Comparison of ENCODE assay signal across 17 mouse cellular contexts in genomic region chr9:24280498-24281287, GRCm38 (mm10).
DNase-seq lines count a peak whose midpoint lies in the region; ATAC-seq and TF ChIP-seq lines count a peak whose summit lies in the region.
"Had no signal": no experiment of that assay in that cellular context is flagged by ENCODE, and none has a peak within 500 bp of the region (broad histone marks: within the 10 kb centered on the region; RNA-seq: fewer than 3 reads in every experiment).

No protein-coding gene starts in this region.

- H3K4me2 ChIP-seq in heart, embryonic 11.5 days = no peak overlapping the region
- peak overlapping the region; percentile 54 for H3K4me2 ChIP-seq in liver, embryonic 14.5 days (ENCODE audit: low read depth)
- H3K4me2 ChIP-seq: embryonic facial prominence, embryonic 12.5 days; forebrain, embryonic 13.5 days; hindbrain, embryonic 15.5 days; lung, embryonic 15.5 days had no signal

- peak; percentile 76 for ATAC-seq in heart, embryonic 11.5 days (replicated peaks; ENCODE audit: insufficient number of reproducible peaks, low FRiP score, low TSS enrichment)
- peak; percentile 100 for ATAC-seq in liver, embryonic 14.5 days (ENCODE audit: insufficient read depth)
- ATAC-seq: forebrain, embryonic 13.5 days had no signal

- peak; percentile 88 for TF ChIP-seq EP300 in liver, embryonic 14.5 days (IDR thresholded peaks at IDR 0.05; ENCODE audit: low read depth)

- 82% methylated on average over 2 of the region's 2 CpGs for WGBS in heart, embryonic 11.5 days (ENCODE audit: insufficient replicate concordance)
- WGBS in liver, embryonic 14.5 days (ENCODE audit: insufficient replicate concordance) = 22% methylated on average over 2 of the region's 2 CpGs

- no peak for DNase-seq in heart, postnatal 10 days
- DNase-seq in spleen, adult 12 weeks (ENCODE audit: low spot score) = peak; percentile 23
- no peak for DNase-seq in spleen, postnatal 4 days (ENCODE audit: low spot score in 2 of 2)
- peak; percentile 66 to 71 (median 69) for DNase-seq in liver, embryonic 14.5 days (ENCODE audit: low read depth in 3 of 3, low spot score in 3 of 3)
- DNase-seq in thymus, postnatal 14 days = no peak
- DNase-seq in adipocyte (ENCODE audit: low spot score) = no peak
- DNase-seq in T-cell, adult 2 months (ENCODE audit: low spot score) = no peak
- DNase-seq: adrenal gland, postnatal 25 days; cerebellum, postnatal 25 days; gastrocnemius, postnatal 14 days; retina, postnatal 1 day had no signal

- H3K9me3 ChIP-seq in heart, embryonic 11.5 days (replicated peaks; ENCODE audit: control insufficient read depth, low read length) = no peaks in the 10 kb centered on the region
- no peaks in the 10 kb centered on the region for H3K9me3 ChIP-seq in liver, embryonic 14.5 days (ENCODE audit: control insufficient read depth, low read length)
- H3K9me3 ChIP-seq: embryonic facial prominence, embryonic 12.5 days; forebrain, embryonic 13.5 days; hindbrain, embryonic 15.5 days; lung, embryonic 15.5 days had no signal

- TF ChIP-seq CTCF in liver, embryonic 14.5 days (IDR thresholded peaks at IDR 0.05; ENCODE audit: low read depth) = peak; percentile 54

- H3K36me3 ChIP-seq in heart, embryonic 11.5 days (ENCODE audit: control insufficient read depth, insufficient read depth, low read length) = no peaks in the 10 kb centered on the region
- no peaks in the 10 kb centered on the region for H3K36me3 ChIP-seq in liver, embryonic 14.5 days (replicated peaks; ENCODE audit: control insufficient read depth, insufficient read depth, low read depth)
- H3K36me3 ChIP-seq: embryonic facial prominence, embryonic 12.5 days; hindbrain, embryonic 15.5 days; lung, embryonic 15.5 days had no signal

- H3K9ac ChIP-seq in heart, embryonic 11.5 days (ENCODE audit: low read depth, low read length) = no peak overlapping the region
- H3K9ac ChIP-seq in liver, embryonic 14.5 days (replicated peaks) = no peak overlapping the region; the same call in 1 of the 2 replicates
- H3K9ac ChIP-seq: embryonic facial prominence, embryonic 12.5 days; forebrain, embryonic 13.5 days; hindbrain, embryonic 15.5 days; lung, embryonic 15.5 days had no signal

- no peak overlapping the region for H3K4me3 ChIP-seq in heart, embryonic 11.5 days (ENCODE audit: low read depth, low read length)
- no peak overlapping the region for H3K4me3 ChIP-seq in liver, embryonic 14.5 days (ENCODE audit: insufficient read depth in 1 of 2, low read depth in 2 of 2, low read length in 2 of 2)
- H3K4me3 ChIP-seq: embryonic facial prominence, embryonic 12.5 days; forebrain, embryonic 13.5 days; hindbrain, embryonic 15.5 days; lung, embryonic 15.5 days had no signal

- no peaks in the 10 kb centered on the region for H3K27me3 ChIP-seq in heart, embryonic 11.5 days (ENCODE audit: control insufficient read depth, insufficient read depth, low read length)
- H3K27me3 ChIP-seq in liver, embryonic 14.5 days (ENCODE audit: control insufficient read depth, insufficient read depth, low read length) = no peaks in the 10 kb centered on the region
- H3K27me3 ChIP-seq: embryonic facial prominence, embryonic 12.5 days; forebrain, embryonic 13.5 days; hindbrain, embryonic 15.5 days; lung, embryonic 15.5 days had no signal

- intact Hi-C loops in heart, postnatal 10 days (cut with DNase I) = no loop called here

- H3K27ac ChIP-seq in heart, embryonic 11.5 days (ENCODE audit: low read depth, low read length) = no peak overlapping the region
- peak overlapping the region; percentile 78 for H3K27ac ChIP-seq in liver, embryonic 14.5 days
- H3K27ac ChIP-seq: embryonic facial prominence, embryonic 12.5 days; forebrain, embryonic 13.5 days; hindbrain, embryonic 15.5 days; kidney, postnatal 0 days; lung, embryonic 15.5 days had no signal

- H3K4me1 ChIP-seq in heart, embryonic 11.5 days (ENCODE audit: control insufficient read depth, insufficient read depth, low read length) = no peaks in the 10 kb centered on the region
- H3K4me1 ChIP-seq in liver, embryonic 14.5 days (replicated peaks; ENCODE audit: control insufficient read depth in 2 of 2, insufficient read depth in 2 of 2, low read length in 1 of 2) = peaks cover 28 to 35% of the 10 kb centered on the region in 2 experiments
- H3K4me1 ChIP-seq: embryonic facial prominence, embryonic 12.5 days; forebrain, embryonic 13.5 days; hindbrain, embryonic 15.5 days; lung, embryonic 15.5 days had no signal

Comparison
In these comparisons a context has a peak if more than half of its experiments do, and no peak if none do; other contexts are left out.
1. DNase-seq: peak in spleen, adult 12 weeks (single experiment) and liver, embryonic 14.5 days (3 of 3); none in heart, postnatal 10 days (0 of 2), spleen, postnatal 4 days (0 of 2), thymus, postnatal 14 days (single experiment), adipocyte (single experiment) and T-cell, adult 2 months (single experiment).